Mouse (Mus musculus) hindbrain, postnatal 0 days (tissue): Measurements from ENCODE around the gene Casr. TPM values are rescaled to one million over a fixed set of nuclear protein-coding genes. Genes with fewer than 3 reads are reported as not detected.

Experiments used
- ATAC-seq: fragments of 200-750 bp; cut with Nextera tagmentation; 2 replicates; pipeline ENCODE4 v1.8.0; 2017; ENCODE audit warnings: mild to moderate bottlenecking, moderate TSS enrichment, moderate library complexity
- DNase-seq: peaks from one replicate; pipeline ENCODE4 v3.0.0-alpha.2; 2015; ENCODE audit warnings: low spot score
- H3K27ac ChIP-seq: fragments of 300-500 bp; sonication (generic); 2 replicates; pipeline ENCODE4 v1.5.1; 2014; ENCODE audit warnings: mild to moderate bottlenecking
- H3K27me3 ChIP-seq: fragments of 300-500 bp; sonication (generic); 2 replicates; pipeline ENCODE4 v1.6.1; 2014; ENCODE audit warnings: low read length, mixed read lengths; ENCODE audit not compliant: insufficient read depth
- H3K36me3 ChIP-seq: fragments of 300-500 bp; sonication (generic); 2 replicates; pipeline ENCODE4 v1.6.1; 2014; ENCODE audit warnings: low read length, mixed read lengths; ENCODE audit not compliant: insufficient read depth
- H3K4me1 ChIP-seq: fragments of 300-500 bp; sonication (generic); 2 replicates; pipeline ENCODE4 v1.6.1; 2014; ENCODE audit warnings: antibody characterized with exemption, low read length, mixed read lengths; ENCODE audit not compliant: insufficient read depth
- H3K4me2 ChIP-seq: fragments of 300-500 bp; sonication (generic); 2 replicates; pipeline ENCODE4 v1.6.1; 2014; ENCODE audit warnings: low read depth, mild to moderate bottlenecking, low read length, moderate library complexity, mixed read lengths
- H3K4me3 ChIP-seq: fragments of 300-500 bp; sonication (generic); 2 replicates; pipeline ENCODE4 v1.5.1; 2014; ENCODE audit warnings: low read length
- H3K9ac ChIP-seq: fragments of 300-500 bp; sonication (generic); replicated peaks from 2 replicates; pipeline ENCODE4 v1.6.1; 2014; ENCODE audit warnings: mild to moderate bottlenecking, low read length, moderate library complexity, mixed read lengths
- H3K9me3 ChIP-seq: fragments of 300-500 bp; sonication (generic); 2 replicates; pipeline ENCODE4 v1.6.1; 2016; ENCODE audit warnings: low read length, mixed read lengths
- CTCF ChIP-seq: IDR thresholded peaks from 2 replicates; pipeline ENCODE4 v1.5.1; 2016; ENCODE audit warnings: antibody characterized with exemption, control low read depth, low read depth
- WGBS: fragments of 180-500 bp; shearing (Covaris S2); extraction: QIAGEN DNeasy Blood & Tissue Kit; methylation state at CpG from one replicate; pipeline ENCODE4 v1.1.7; 2014; 5-methylcytosine and 5-hydroxymethylcytosine counted together
- polyA plus RNA-seq: library from polyadenylated mRNA; unstranded; fragments of >200 nt; fragmentation: Nextera tagmentation; extraction: Ambion mirVana; gene quantifications from 2 replicates; pipeline ENCODE4 v1.2.1, GENCODE M21; 2015
- total RNA-seq: library from RNA; depleted of rRNA; stranded (reverse); fragments of >200 nt; gene quantifications from 2 replicates; pipeline ENCODE4 v1.2.3, GENCODE M21; 2014; rRNA removed

Gene Casr
- total and polyA plus RNA-seq, 2 experiments from 2014 or later, result 0.13 to 1.9 TPM

- Histone ChIP-seq H3K9ac (no peak within 1 kb of the TSS), H3K4me1 (no peaks in the 10 kb centered on the region), H3K4me2 (no peak within 1 kb of the TSS), H3K27me3 (no peaks in the 10 kb centered on the region), H3K4me3 (no peak within 1 kb of the TSS), H3K9me3 (no peaks in the 10 kb centered on the region), H3K36me3 (no peaks in the 10 kb centered on the region), H3K27ac (no peak within 1 kb of the TSS)
- TF ChIP-seq CTCF, result no peak
- 82% methylated on average over 4 of the region's 4 CpGs for WGBS
- no peak for DNase-seq
- no peak for ATAC-seq
Observed at GRCm38 (mm10) chr16:36455342-36455802, 106.6 kb downstream of the Casr start, which contains the start of gene Stfa3. Gene Stfa3 (minus strand): TSS chr16:36455392.

Other genes with a start within 250 kb of the Casr start
- not detected in 2 replicates for gene BC117090, start 227.8 kb downstream of the Casr start, total RNA-seq
- not detected in 2 replicates for gene BC117090, start 227.8 kb downstream of the Casr start, polyA plus RNA-seq
- gene BC100530, start 194.4 kb downstream of the Casr start, total RNA-seq, result not detected in 2 replicates
- 1.2 and 1.5 TPM in 2 replicates for gene BC100530, start 194.4 kb downstream of the Casr start, polyA plus RNA-seq
- not detected in 2 replicates for gene Stfa2, start 153.7 kb downstream of the Casr start, total RNA-seq
- gene Stfa2, start 153.7 kb downstream of the Casr start, polyA plus RNA-seq, result 0.81 TPM in 1 of 2 replicates, not detected in the other
- not detected in 2 replicates for gene Stfa3, start 106.7 kb downstream of the Casr start, total RNA-seq
- gene Stfa3, start 106.7 kb downstream of the Casr start, polyA plus RNA-seq, result not detected in 2 replicates
- gene Cd86, start 103.9 kb upstream of the Casr start, total RNA-seq, result 0.58 and 1.2 TPM in 2 replicates
- gene Cd86, start 103.9 kb upstream of the Casr start, polyA plus RNA-seq, result 1.9 and 2.1 TPM in 2 replicates
- gene Ildr1, start 131.8 kb upstream of the Casr start, total RNA-seq, result 1.1 and 1.8 TPM in 2 replicates
- 0.81 and 1.2 TPM in 2 replicates for gene Ildr1, start 131.8 kb upstream of the Casr start, polyA plus RNA-seq
- 30.3 and 58.7 TPM in 2 replicates for gene Slc15a2, start 222.8 kb upstream of the Casr start, total RNA-seq
- 25.5 and 31.7 TPM in 2 replicates for gene Slc15a2, start 222.8 kb upstream of the Casr start, polyA plus RNA-seq